Mouse (Mus musculus) embryonic fibroblast, embryonic 13.5 days (primary cell): ENCODE results near the gene Ripply3.

Experiments
- CTCF ChIP-seq: IDR thresholded peaks from 2 replicates; pipeline ENCODE4 v1.5.1; 2011; ENCODE audit warnings: mild to moderate bottlenecking, control low read depth, low read length, moderate library complexity, borderline replicate concordance; ENCODE audit not compliant: insufficient read depth
- POLR2A ChIP-seq: IDR thresholded peaks from 2 replicates; pipeline ENCODE4 v1.6.1; 2011; ENCODE audit warnings: low read depth, mild to moderate bottlenecking, control low read depth, low read length, moderate library complexity

DNA sequence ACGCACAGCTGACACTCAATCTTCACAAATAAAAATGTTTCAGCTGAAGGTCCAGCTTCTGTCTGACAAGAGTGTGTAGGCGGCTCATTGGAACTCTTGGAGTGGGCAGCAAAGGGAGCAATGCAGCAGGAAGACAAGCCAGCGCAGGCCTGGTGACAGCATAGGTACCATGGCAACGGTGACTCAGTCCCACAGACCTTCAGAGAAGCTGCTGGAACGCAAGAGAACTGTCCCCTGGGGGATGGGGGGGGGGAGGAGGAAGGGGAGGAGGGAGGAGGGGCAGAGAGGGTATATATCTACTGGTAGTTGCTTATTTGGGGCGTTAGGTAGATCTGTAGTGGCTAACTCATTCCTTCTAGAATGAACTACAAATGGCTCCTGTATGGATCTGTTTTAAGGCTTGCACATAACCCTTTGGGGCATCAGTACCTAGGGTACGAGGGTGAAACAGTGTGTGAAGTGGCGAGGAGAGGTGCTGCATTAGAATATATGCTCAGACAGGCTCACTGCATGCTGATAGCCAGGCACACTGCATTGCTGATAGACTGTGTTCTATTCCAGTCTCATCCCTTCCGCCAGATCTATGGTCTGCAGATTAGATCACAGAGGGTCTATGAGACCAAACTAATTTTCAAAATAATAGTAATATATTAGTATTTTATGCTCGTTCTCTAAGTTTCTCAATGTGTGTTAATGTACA is 34.1 kb downstream of the Ripply3 start:
- TF ChIP-seq POLR2A (peak; percentile 23; the same call in 1 of the 2 replicates), CTCF (no peak)
